Mouse (Mus musculus) heart, embryonic 16.5 days (tissue): ENCODE measurements at regions not wholly inside any gene's neighbourhood (a gene's known extent, or its start where the extent isn't known, plus 50 kb on each side); places are given as distances from the start of the nearest gene placed in this dataset.

Experiments
- ATAC-seq: fragments of 200-750 bp; cut with Nextera tagmentation; replicated peaks from 2 replicates; pipeline ENCODE4 v1.8.0; 2017; ENCODE audit warnings: moderate number of reproducible peaks; ENCODE audit not compliant: insufficient read depth, low FRiP score; ENCODE audit errors: extremely low read depth
- H3K27ac ChIP-seq: fragments of 300-500 bp; sonication (generic); 2 replicates; pipeline ENCODE4 v1.5.1; 2014; ENCODE audit warnings: mild to moderate bottlenecking, low read length, control low read depth, moderate library complexity
- H3K27me3 ChIP-seq: fragments of 300-500 bp; sonication (generic); 2 replicates; pipeline ENCODE4 v1.6.1; 2014; ENCODE audit warnings: low read length, mixed read lengths; ENCODE audit not compliant: control insufficient read depth, insufficient read depth
- H3K36me3 ChIP-seq: fragments of 300-500 bp; sonication (generic); 2 replicates; pipeline ENCODE4 v1.6.1; 2014; ENCODE audit not compliant: control insufficient read depth, insufficient read depth
- H3K4me1 ChIP-seq: fragments of 300-500 bp; sonication (generic); 2 replicates; pipeline ENCODE4 v1.6.1; 2014; ENCODE audit warnings: low read length, mixed read lengths; ENCODE audit not compliant: control insufficient read depth, insufficient read depth
- H3K4me2 ChIP-seq: fragments of 300-500 bp; sonication (generic); 2 replicates; pipeline ENCODE4 v1.6.1; 2014; ENCODE audit warnings: low read depth, mild to moderate bottlenecking, control low read depth, low read length
- H3K4me3 ChIP-seq: fragments of 300-500 bp; sonication (generic); 2 replicates; pipeline ENCODE4 v1.5.1; 2014; ENCODE audit warnings: mild to moderate bottlenecking, control low read depth, low read length
- H3K9ac ChIP-seq: fragments of 300-500 bp; sonication (generic); 2 replicates; pipeline ENCODE4 v1.6.1; 2014; ENCODE audit warnings: low read length, control low read depth
- H3K9me3 ChIP-seq: fragments of 300-500 bp; sonication (generic); replicated peaks from 2 replicates; pipeline ENCODE4 v1.6.1; 2016; ENCODE audit warnings: low read length; ENCODE audit not compliant: control insufficient read depth
- WGBS: fragments of 180-500 bp; shearing (Covaris S2); extraction: QIAGEN DNeasy Blood & Tissue Kit; methylation state at CpG from one replicate; pipeline ENCODE4 v1.1.7; 2014; 5-methylcytosine and 5-hydroxymethylcytosine counted together

DNA sequence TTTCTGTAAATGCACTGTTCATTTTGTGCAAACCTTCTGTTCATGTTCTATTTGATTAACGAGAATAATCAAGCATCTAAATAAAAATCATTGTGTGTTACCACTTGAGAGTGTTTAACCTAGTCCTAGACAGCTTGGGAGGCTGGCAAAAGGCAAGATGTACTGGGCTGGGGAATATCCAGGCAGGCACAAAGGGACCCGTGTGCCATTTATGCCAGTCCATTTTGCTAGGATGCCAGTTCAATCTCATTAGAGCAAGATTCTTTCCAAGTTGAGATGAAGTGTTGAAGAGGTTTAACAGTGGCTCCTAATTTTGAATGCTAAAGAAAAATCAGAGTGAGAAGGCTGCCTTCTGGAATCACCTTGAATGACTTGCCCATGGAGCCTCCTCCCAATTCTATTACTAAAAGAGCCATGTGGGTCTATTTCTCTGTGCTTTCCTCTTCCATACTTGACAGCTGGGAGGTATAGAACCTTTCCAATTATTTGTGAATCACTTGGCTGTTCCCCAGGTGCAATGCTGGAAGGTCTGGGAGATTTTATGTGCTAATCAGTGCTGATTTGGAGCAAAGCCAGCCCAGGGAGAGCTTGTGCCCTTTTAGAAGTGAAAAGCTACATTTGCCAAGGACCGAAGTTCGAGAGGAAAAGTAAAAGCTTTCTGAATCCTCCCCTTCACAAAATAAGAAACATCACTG lies 618.9 kb upstream of the Agtr1b start:
- Histone ChIP-seq H3K27me3 (no peaks in the 10 kb centered on the region), H3K9me3 (no peaks in the 10 kb centered on the region), H3K9ac (no peak overlapping the region), H3K4me1 (peaks cover 6% of the 10 kb centered on the region), H3K36me3 (no peaks in the 10 kb centered on the region), H3K27ac (no peak overlapping the region), H3K4me3 (no peak overlapping the region), H3K4me2 (no peak overlapping the region)
- ATAC-seq: no peak
- 50% methylated on average over 4 of the region's 4 CpGs for WGBS

GRCm38 (mm10) chr3:20984146-20984545 lies 617.2 kb upstream of the Agtr1b start:
- H3K9ac ChIP-seq: no peak overlapping the region
- WGBS: 26% methylated on average over 1 of the region's 1 CpGs

GRCm38 (mm10) chr3:20973077-20973476 lies 606.1 kb upstream of the Agtr1b start:
- Histone ChIP-seq H3K4me1 (no peaks in the 10 kb centered on the region), H3K27me3 (no peaks in the 10 kb centered on the region), H3K9me3 (no peaks in the 10 kb centered on the region), H3K27ac (no peak overlapping the region), H3K4me3 (no peak overlapping the region), H3K9ac (no peak overlapping the region), H3K36me3 (no peaks in the 10 kb centered on the region), H3K4me2 (no peak overlapping the region)
- WGBS: 62% methylated on average over 1 of the region's 1 CpGs
- no peak for ATAC-seq

More at GRCm38 (mm10) chr3:20984146-20984545, 617.2 kb upstream of the Agtr1b start:
- Histone ChIP-seq H3K4me2 (no peak overlapping the region), H3K27ac (no peak overlapping the region), H3K36me3 (no peaks in the 10 kb centered on the region), H3K27me3 (no peaks in the 10 kb centered on the region), H3K4me3 (no peak overlapping the region), H3K9me3 (no peaks in the 10 kb centered on the region), H3K4me1 (peaks cover 6% of the 10 kb centered on the region)
- no peak for ATAC-seq
